Comparison of ENCODE assay signal across 7 mouse cellular contexts in the genomic region with DNA sequence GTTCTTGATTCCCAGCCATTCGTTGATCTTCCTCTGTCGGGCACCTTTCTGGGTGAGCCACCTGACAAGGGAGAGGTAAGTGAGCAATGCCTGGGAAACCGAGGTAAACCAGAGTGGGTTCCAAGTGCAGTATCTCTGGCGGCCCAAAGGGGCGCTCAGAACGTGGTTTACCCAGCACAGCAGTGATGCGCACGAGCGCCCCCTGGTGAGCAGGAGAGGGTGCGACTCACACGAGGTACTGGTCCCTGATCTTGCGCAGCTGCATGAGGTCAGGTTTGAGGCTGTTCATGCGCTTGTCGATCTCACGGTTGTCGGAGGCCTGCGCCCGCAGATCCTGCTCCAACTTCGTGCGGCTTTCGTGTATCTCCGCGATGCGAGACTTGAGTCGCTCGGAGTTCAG. TPM values are rescaled to one million over a fixed set of nuclear protein-coding genes. Genes with fewer than 3 reads are reported as not detected.
DNase-seq lines count a peak whose midpoint lies in the region; ATAC-seq and TF ChIP-seq lines count a peak whose summit lies in the region.

No protein-coding gene starts in this region.

- intact Hi-C loops in gastrocnemius, postnatal 14 days (cut with DNase I; ENCODE audit: low total_unique reads): loop anchor here (5.0 kb wide), 1 partner anchor 42 kb away; no protein-coding TSS in a partner anchor
- intact Hi-C loops in left cerebral cortex, postnatal 4 days (cut with DNase I): no loop called here

- H3K27ac ChIP-seq in intestine, postnatal 0 days (ENCODE audit: low read depth, low read length): no peak overlapping the region
- no peak overlapping the region for H3K27ac ChIP-seq in midbrain, embryonic 12.5 days (replicated peaks)

- TF ChIP-seq CTCF in intestine, postnatal 0 days (IDR thresholded peaks at IDR 0.05; ENCODE audit: low read depth): peak; percentile 100

- H3K4me1 ChIP-seq in intestine, postnatal 0 days (replicated peaks; ENCODE audit: control insufficient read depth, insufficient read depth, low read length): peaks cover 19% of the 10 kb centered on the region; the same call in 1 of the 2 replicates
- peaks cover 31% of the 10 kb centered on the region for H3K4me1 ChIP-seq in midbrain, embryonic 12.5 days

- no peaks in the 10 kb centered on the region for H3K9me3 ChIP-seq in intestine, postnatal 0 days (ENCODE audit: control insufficient read depth)
- no peaks in the 10 kb centered on the region for H3K9me3 ChIP-seq in midbrain, embryonic 12.5 days

- ATAC-seq in intestine, postnatal 0 days: peak; percentile 52; the same call in 1 of the 2 replicates
- peak; percentile 77 for ATAC-seq in midbrain, embryonic 12.5 days (ENCODE audit: low FRiP score, low read depth)

- H3K4me2 ChIP-seq in intestine, postnatal 0 days (replicated peaks; ENCODE audit: low read depth): no peak overlapping the region
- H3K4me2 ChIP-seq in midbrain, embryonic 12.5 days (replicated peaks): peak overlapping the region; percentile 3; the same call in 1 of the 2 replicates

- no peaks in the 10 kb centered on the region for H3K27me3 ChIP-seq in intestine, postnatal 0 days (replicated peaks; ENCODE audit: control insufficient read depth, insufficient read depth, low read length)
- H3K27me3 ChIP-seq in midbrain, embryonic 12.5 days: peaks cover 39% of the 10 kb centered on the region

- 6% methylated on average over 26 of the region's 26 CpGs for WGBS in intestine, postnatal 0 days
- WGBS in midbrain, embryonic 12.5 days: 5% methylated on average over 26 of the region's 26 CpGs

- H3K36me3 ChIP-seq in intestine, postnatal 0 days (ENCODE audit: control insufficient read depth, insufficient read depth): peaks cover 50% of the 10 kb centered on the region
- H3K36me3 ChIP-seq in midbrain, embryonic 12.5 days: peaks cover 63% of the 10 kb centered on the region

- peak; percentile 93 to 97 for DNase-seq in adrenal gland, adult (ENCODE audit: inconsistent age in 2 of 2, low spot score in 1 of 2)
- DNase-seq in embryo, embryonic 10 days (ENCODE audit: low spot score): peak; percentile 99
- peak; percentile 95 for DNase-seq in gastrocnemius, postnatal 14 days
- peak; percentile 97 for DNase-seq in left cerebral cortex, postnatal 4 days
- DNase-seq in skeletal muscle tissue, adult 2 months (ENCODE audit: low read depth, low spot score): peak; percentile 91

- H3K9ac ChIP-seq in intestine, postnatal 0 days (ENCODE audit: low read depth, low read length): no peak overlapping the region
- no peak overlapping the region; the same call in 1 of the 2 replicates for H3K9ac ChIP-seq in midbrain, embryonic 12.5 days (replicated peaks)

- no peak overlapping the region for H3K4me3 ChIP-seq in intestine, postnatal 0 days (ENCODE audit: low read depth, low read length)
- no peak overlapping the region for H3K4me3 ChIP-seq in midbrain, embryonic 12.5 days

RNA-seq across cellular contexts. Expression of gene Pik3r2, which starts 7.2 kb away (rescaled TPM):
- 10 to 100 TPM; 23.0 to 27.9 TPM for total RNA-seq in gastrocnemius, postnatal 14 days (2021)
- 37.4 and 41.0 TPM in 2 replicates for polyA plus RNA-seq in intestine, postnatal 0 days (2015; fragmentation: Nextera tagmentation; extraction: Ambion mirVana)
- 100 to 1,000 TPM; 187 to 198 TPM for total RNA-seq in left cerebral cortex, postnatal 4 days (2021)
- polyA plus RNA-seq in midbrain, embryonic 12.5 days (2016; fragmentation: Nextera tagmentation; extraction: Ambion mirVana): 73.4 and 74.6 TPM in 2 replicates

RNA-seq across cellular contexts. Expression of gene Mpv17l2, which starts 8.6 kb away (rescaled TPM):
- 10 to 100 TPM; 28.3 to 31.9 TPM for total RNA-seq in gastrocnemius, postnatal 14 days (2021)
- 76.3 and 80.6 TPM in 2 replicates for polyA plus RNA-seq in intestine, postnatal 0 days (2015; fragmentation: Nextera tagmentation; extraction: Ambion mirVana)
- total RNA-seq in left cerebral cortex, postnatal 4 days (2021): 10 to 100 TPM; 31.7 to 32.6 TPM
- polyA plus RNA-seq in midbrain, embryonic 12.5 days (2016; fragmentation: Nextera tagmentation; extraction: Ambion mirVana): 35.4 and 37.3 TPM in 2 replicates

RNA-seq across cellular contexts. Expression of gene Rab3a, which starts 14.9 kb away (rescaled TPM):
- total RNA-seq in gastrocnemius, postnatal 14 days (2021): 10 to 100 TPM; 44.3 to 45.1 TPM
- polyA plus RNA-seq in intestine, postnatal 0 days (2015; fragmentation: Nextera tagmentation; extraction: Ambion mirVana): 18.8 and 19.5 TPM in 2 replicates
- total RNA-seq in left cerebral cortex, postnatal 4 days (2021): 100 to 1,000 TPM; 414 to 476 TPM
- polyA plus RNA-seq in midbrain, embryonic 12.5 days (2016; fragmentation: Nextera tagmentation; extraction: Ambion mirVana): 98.9 and 102 TPM in 2 replicates

RNA-seq across cellular contexts. Expression of gene Mast3, which starts 35.5 kb away (rescaled TPM):
- total RNA-seq in gastrocnemius, postnatal 14 days (2021): 1 to 10 TPM; 5.2 to 7.0 TPM
- 4.4 and 7.2 TPM in 2 replicates for polyA plus RNA-seq in intestine, postnatal 0 days (2015; fragmentation: Nextera tagmentation; extraction: Ambion mirVana)
- total RNA-seq in left cerebral cortex, postnatal 4 days (2021): 10 to 100 TPM; 78.2 to 86.3 TPM
- polyA plus RNA-seq in midbrain, embryonic 12.5 days (2016; fragmentation: Nextera tagmentation; extraction: Ambion mirVana): 17.1 and 18.0 TPM in 2 replicates

RNA-seq across cellular contexts. Expression of gene Il12rb1, which starts 38.9 kb away (rescaled TPM):
- under 1 TPM in 1 of 2 experiments, not detected in 1; 0.09 TPM for total RNA-seq in gastrocnemius, postnatal 14 days (2021)
- 0.29 and 0.31 TPM in 2 replicates for polyA plus RNA-seq in intestine, postnatal 0 days (2015; fragmentation: Nextera tagmentation; extraction: Ambion mirVana)
- total RNA-seq in left cerebral cortex, postnatal 4 days (2021): under 1 TPM; 0.20 to 0.22 TPM
- polyA plus RNA-seq in midbrain, embryonic 12.5 days (2016; fragmentation: Nextera tagmentation; extraction: Ambion mirVana): 0.08 TPM in 1 of 2 replicates, not detected in the other

Comparison
In these comparisons a context has a peak if more than half of its experiments do, and no peak if none do; other contexts are left out.
1. RNA of gene Pik3r2, which starts 7.2 kb away (total RNA-seq): 187 to 198 TPM in left cerebral cortex, postnatal 4 days; 23.0 to 27.9 TPM in gastrocnemius, postnatal 14 days; every median in the first group is over 4 times any median in the second.
2. RNA of gene Rab3a, which starts 14.9 kb away (total RNA-seq): 414 to 476 TPM in left cerebral cortex, postnatal 4 days; 44.3 to 45.1 TPM in gastrocnemius, postnatal 14 days; every median in the first group is over 4 times any median in the second.
3. Peak in every context shown above with its lines, with median percentiles within 50 percentile points of each other: DNase-seq.